Mouse (Mus musculus): ENCODE measurements around the gene Gipc1.

Gene Gipc1

GRCm38 (mm10) chr8:83648031-83648430, 4.4 kb upstream of the Gipc1 start:
- DNase-seq (ENCODE audit: low spot score), result no peak

- DNase-seq (ENCODE audit: low spot score), result no peak
Observed at GRCm38 (mm10) chr8:83649699-83650098, 2.8 kb upstream of the Gipc1 start.

GRCm38 (mm10) chr8:83652744-83653661, 526 bp downstream of the Gipc1 start:
- DNase-seq (ENCODE audit: low spot score), result peak; percentile 77

- DNase-seq (ENCODE audit: low spot score), result no peak
Observed at GRCm38 (mm10) chr8:83653662-83654017, 1.2 kb downstream of the Gipc1 start.

DNA sequence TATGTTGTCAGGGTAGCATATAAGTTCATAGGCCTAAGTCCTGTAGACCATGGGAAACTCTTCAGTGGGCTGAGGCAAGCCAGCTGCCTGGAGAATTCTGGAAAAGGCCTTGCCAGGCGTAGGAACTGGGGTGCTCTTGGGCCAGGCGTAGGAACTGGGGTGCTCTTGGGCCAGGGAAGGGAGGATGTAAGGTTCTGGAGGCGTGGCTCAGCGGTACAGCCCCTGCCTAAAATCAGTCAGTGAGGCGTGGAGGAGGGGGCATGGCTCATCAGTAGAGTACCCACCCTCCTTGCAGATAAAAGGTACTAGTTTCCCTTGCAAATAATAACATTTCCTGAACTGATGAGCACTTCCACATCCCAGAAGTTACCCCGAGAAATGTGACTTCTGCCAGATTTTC, 2.2 kb downstream of the Gipc1 start:
- DNase-seq (ENCODE audit: low spot score), result no peak

GRCm38 (mm10) chr8:83656043-83656442, 3.6 kb downstream of the Gipc1 start:
- DNase-seq (ENCODE audit: low spot score), result no peak

DNA sequence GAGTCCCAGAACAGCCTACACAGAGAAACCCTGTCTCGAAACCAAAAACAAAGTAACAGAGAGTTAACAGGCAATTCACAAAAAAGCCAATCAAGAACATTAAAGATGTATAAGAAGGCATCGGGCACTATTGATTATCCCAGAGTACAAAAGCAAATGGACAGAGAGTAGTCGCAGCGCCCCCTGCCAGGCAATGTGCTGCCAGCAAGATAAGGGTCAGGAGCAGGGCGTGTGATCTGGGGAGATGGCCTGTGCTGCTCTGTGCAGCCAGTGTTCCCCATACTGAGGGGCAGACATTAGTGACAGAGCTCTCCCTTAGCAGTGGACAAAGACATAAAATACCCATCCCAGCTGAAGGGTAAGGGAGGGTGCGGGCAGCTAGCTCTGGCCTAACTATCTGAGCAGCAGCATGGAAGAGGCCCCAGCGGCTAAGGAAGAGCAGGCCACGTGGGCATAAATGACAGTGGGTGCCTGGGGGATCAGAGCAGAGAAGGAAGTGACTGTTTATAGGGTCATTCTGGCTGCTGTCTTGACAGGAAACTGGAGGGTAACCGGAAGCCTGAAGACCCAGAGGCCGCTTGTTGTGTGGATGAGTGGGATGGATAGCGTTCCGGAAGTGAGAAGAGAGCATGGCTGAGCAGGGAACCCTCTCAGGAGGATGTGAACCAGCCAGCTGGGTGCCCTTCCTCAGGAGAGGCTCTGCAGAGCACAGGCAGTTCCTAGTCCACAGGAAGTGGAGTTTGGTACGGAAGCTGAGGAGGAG, 4.2 kb downstream of the Gipc1 start:
- no peak for DNase-seq (ENCODE audit: low spot score)

GRCm38 (mm10) chr8:83660545-83660944, 8.1 kb downstream of the Gipc1 start:
- no peak for DNase-seq (ENCODE audit: low spot score)

DNA sequence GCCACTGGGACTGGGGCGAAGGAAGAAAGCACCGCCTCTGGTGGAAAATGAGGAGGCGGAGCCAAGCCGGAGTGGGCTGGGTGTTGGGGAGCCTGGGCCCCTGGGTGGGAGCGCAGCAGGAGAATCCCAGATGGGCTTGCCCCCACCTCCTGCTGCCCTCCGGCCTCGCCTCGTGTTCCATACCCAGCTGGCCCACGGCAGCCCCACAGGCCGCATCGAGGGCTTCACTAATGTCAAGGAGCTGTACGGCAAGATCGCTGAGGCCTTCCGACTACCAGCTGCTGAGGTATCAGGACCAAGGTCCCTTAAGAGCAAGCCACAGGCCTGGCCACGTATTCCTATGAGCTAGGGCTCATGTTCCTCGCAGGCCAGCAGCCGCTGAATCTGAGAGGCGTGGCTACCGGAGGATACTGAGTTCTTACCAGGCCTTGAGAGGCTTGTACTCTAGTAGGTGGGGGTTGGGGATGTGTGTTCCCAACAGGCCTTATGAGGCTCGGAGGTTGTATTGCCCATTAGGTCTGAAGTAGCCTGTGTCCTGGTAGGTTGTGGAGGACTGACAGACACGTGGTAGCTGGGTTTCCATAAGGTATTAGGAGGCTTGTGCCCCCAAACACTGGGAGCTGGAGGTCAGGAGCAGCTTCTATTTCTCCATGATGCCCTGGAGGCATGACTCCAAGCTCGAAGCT, 8.7 kb downstream of the Gipc1 start:
- peak; percentile 28 for DNase-seq (ENCODE audit: low spot score)

GRCm38 (mm10) chr8:83662421-83662826, 9.9 kb downstream of the Gipc1 start:
- DNase-seq (ENCODE audit: low spot score), result peak; percentile 92

DNA sequence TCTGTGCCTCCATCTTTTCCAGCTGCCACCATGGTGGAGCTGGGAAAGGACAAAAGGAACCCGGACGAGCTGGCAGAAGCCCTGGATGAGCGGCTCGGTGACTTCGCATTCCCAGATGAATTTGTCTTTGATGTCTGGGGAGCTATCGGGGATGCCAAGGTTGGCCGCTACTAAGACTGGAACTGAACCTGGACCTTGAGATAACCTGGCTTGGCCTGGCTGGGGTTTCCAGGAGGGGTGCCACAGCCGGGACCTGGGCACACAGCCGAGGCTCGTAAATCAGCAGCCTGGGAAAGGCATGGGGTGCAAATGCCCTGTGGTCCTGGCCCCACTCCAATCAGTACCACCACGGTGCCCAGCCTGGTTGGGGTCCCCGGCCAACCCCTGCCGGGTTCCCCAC, 11.6 kb downstream of the Gipc1 start:
- no peak for DNase-seq (ENCODE audit: low spot score)

GRCm38 (mm10) chr8:83664931-83665625, 12.6 kb downstream of the Gipc1 start:
- DNase-seq (ENCODE audit: low spot score), result peak; percentile 62

- DNase-seq (ENCODE audit: low spot score), result peak; percentile 74
Observed at GRCm38 (mm10) chr8:83665969-83666865, 13.7 kb downstream of the Gipc1 start, which contains the start of gene Ptger1. Gene Ptger1 (plus strand): TSS chr8:83666678.

DNA sequence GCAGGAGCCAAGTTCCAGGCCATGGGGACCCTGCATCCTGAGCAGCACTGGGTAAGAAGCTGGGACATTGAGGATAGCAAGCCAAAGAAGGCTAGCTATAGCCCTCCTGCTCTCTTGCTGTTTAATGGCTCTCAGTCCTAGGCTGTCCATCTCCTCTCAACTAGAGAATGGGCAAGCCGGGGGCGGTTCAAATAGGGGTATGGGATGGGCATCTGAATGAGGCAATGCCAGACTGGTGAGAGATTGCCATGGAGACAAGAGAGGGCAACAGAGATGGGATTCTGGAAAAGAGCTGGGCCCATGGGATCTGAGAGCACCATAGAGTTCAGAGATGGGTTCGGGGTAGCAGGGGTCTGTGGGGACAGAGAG, 14.4 kb downstream of the Gipc1 start:
- DNase-seq (ENCODE audit: low spot score), result no peak

DNA sequence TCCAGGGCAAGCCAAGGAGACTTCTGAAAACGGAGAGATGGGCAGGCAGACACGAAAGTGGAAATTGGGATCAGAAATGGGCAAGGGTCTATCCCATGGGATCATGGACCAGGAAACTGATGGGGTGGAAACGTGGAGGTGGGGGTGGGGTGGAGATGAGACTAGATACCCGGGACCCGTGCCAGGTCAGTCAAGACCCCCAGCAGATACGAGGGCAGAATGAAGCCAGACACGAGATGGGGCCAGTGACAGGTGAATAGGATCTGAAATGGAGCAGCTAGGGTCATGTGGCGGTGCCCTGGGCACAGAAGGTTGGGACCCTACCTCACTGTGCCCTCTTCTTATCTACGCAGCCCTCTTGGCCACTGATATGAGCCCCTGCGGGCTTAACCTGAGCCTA, 15.0 kb downstream of the Gipc1 start:
- no peak for DNase-seq (ENCODE audit: low spot score)

- DNase-seq (ENCODE audit: low spot score), result peak; percentile 55
Observed at GRCm38 (mm10) chr8:83668010-83668916, 15.8 kb downstream of the Gipc1 start.

GRCm38 (mm10) chr8:83669013-83669412, 16.5 kb downstream of the Gipc1 start:
- DNase-seq (ENCODE audit: low spot score), result no peak

DNA sequence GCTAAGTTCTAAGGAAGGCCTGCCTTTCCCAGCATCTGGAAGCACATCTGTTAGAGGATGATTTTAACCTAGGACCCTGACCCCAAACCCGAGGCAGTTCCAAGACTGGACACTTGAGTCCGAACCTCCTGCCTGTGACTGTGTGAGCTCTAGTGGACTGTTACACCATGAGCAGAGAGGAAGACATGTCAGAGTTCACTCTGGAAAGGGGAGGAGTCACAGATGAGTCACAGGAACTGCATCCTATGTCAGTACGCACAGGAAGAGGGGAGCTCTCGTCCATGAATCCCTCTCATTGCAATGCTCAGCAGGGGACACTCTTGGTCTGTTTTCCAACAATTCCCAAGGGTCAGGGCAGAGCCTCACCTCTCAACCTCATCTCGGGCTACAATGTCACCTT, 20.5 kb downstream of the Gipc1 start:
- no peak for DNase-seq (ENCODE audit: low spot score)

DNA sequence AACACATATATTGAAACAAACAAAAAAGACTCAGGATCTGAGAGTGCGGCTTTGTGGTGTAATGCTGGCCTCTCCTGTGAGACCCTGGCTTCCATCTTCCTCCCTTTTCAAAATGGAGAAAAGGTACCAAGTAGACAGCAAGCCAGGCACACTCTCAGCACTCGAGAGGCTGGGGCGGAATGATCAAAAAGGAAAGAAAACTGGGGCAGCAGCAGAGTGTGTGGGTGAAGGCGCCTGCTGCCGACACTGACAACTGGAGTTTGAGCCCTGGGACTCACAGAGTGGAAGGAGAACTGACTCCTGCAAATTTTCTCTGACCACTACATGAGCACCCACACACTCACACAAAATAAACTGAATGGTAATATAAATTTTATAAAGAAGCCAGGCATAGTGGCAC, 22.0 kb downstream of the Gipc1 start:
- no peak for DNase-seq (ENCODE audit: low spot score)

DNA sequence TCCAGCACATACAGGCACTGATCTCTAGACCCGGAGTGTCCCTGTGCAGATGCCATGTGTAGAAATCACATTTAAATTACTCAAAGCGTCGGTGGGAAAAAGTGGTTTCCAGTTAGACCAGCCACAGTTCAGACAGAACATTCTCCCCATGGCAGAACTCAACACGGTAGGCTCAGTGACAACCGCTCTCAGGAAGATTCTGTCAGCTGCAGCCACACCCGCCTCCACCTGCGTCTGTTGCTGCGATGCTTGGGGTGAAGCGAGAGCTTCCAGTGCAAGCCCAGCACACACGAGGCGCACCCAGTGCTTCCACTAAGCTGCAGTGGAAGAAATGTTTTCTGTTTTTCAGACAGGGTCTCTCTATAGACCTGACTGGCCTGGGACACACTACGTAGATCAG, 27.4 kb downstream of the Gipc1 start:
- no peak for DNase-seq (ENCODE audit: low spot score)
